ENCODE assay signal across 10 mouse cellular contexts in the genomic region with DNA sequence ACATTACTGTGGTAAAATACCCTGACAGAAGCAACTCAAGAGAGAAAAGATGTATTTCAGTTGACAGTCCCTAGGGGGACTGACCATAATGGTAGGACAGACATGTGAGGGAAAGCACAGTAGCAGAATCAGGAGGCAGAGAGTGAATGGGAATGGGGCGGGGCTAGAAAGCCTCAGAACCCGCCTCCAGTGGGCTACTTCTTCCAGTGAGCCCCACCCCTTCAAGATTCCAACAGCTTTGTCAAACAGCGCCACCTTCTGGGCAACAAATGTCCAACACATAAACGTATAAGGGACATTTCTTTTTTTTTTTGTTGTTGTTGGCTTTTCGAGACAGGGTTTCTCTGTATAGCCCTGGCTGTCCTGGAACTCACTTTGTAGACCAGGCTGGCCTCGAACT. TPM values are rescaled to one million over a fixed set of nuclear protein-coding genes. Genes with fewer than 3 reads are reported as not detected.
A peak's percentile ranks its signal among the peaks of the same experiment; 100 is the strongest.
DNase-seq lines count a peak whose midpoint lies in the region; ATAC-seq and TF ChIP-seq lines count a peak whose summit lies in the region.
"Had no signal": no experiment of that assay in that cellular context is flagged by ENCODE, and none has a peak within 500 bp of the region (broad histone marks: within the 10 kb centered on the region; RNA-seq: fewer than 3 reads in every experiment).

No protein-coding gene starts in this region.

- H3K27me3 ChIP-seq in lung, embryonic 14.5 days (ENCODE audit: insufficient read depth, low read length), result no peaks in the 10 kb centered on the region
- H3K27me3 ChIP-seq: embryonic facial prominence, embryonic 12.5 days; hindbrain, embryonic 15.5 days had no signal

- intact Hi-C loops in heart, postnatal 25 days (cut with DNase I), result no loop called here

- no peak for ATAC-seq in lung, embryonic 14.5 days (ENCODE audit: insufficient read depth)

- H3K9me3 ChIP-seq in lung, embryonic 14.5 days (ENCODE audit: low read depth, low read length), result no peaks in the 10 kb centered on the region; the same call in 1 of the 2 replicates
- H3K9me3 ChIP-seq: embryonic facial prominence, embryonic 12.5 days; hindbrain, embryonic 15.5 days had no signal

- no peaks in the 10 kb centered on the region for H3K36me3 ChIP-seq in lung, embryonic 14.5 days (ENCODE audit: insufficient read depth)
- H3K36me3 ChIP-seq: embryonic facial prominence, embryonic 12.5 days; hindbrain, embryonic 15.5 days had no signal

- H3K9ac ChIP-seq in lung, embryonic 14.5 days, result no peak overlapping the region
- H3K9ac ChIP-seq: embryonic facial prominence, embryonic 12.5 days; hindbrain, embryonic 15.5 days had no signal

- no peak overlapping the region for H3K4me2 ChIP-seq in lung, embryonic 14.5 days
- H3K4me2 ChIP-seq: embryonic facial prominence, embryonic 12.5 days; hindbrain, embryonic 15.5 days had no signal

- no peak overlapping the region for H3K27ac ChIP-seq in lung, embryonic 14.5 days (ENCODE audit: low read depth)
- H3K27ac ChIP-seq: embryonic facial prominence, embryonic 12.5 days; hindbrain, embryonic 15.5 days had no signal

- H3K4me1 ChIP-seq in lung, embryonic 14.5 days (ENCODE audit: insufficient read depth), result no peaks in the 10 kb centered on the region
- H3K4me1 ChIP-seq: embryonic facial prominence, embryonic 12.5 days; hindbrain, embryonic 15.5 days had no signal

- DNase-seq in embryo, embryonic 10 days (ENCODE audit: low spot score), result peak; percentile 42
- DNase-seq in embryo, embryonic 9.5 days (ENCODE audit: extremely low spot score), result no peak
- peak; percentile 16 for DNase-seq in urinary bladder, postnatal 14 days (ENCODE audit: low spot score)
- no peak for DNase-seq in urinary bladder, adult 18-20 months (ENCODE audit: low spot score in 2 of 2)
- DNase-seq in lung, embryonic 14.5 days, result peak; percentile 60
- DNase-seq in thymus, postnatal 25 days, result peak; percentile 26
- DNase-seq in heart, postnatal 25 days (ENCODE audit: low spot score), result no peak
- DNase-seq in right cerebral cortex, postnatal 10 days (ENCODE audit: low spot score in 2 of 2), result no peak

- H3K4me3 ChIP-seq in lung, embryonic 14.5 days (ENCODE audit: low read depth, low read length), result no peak overlapping the region
- H3K4me3 ChIP-seq: embryonic facial prominence, embryonic 12.5 days; hindbrain, embryonic 15.5 days had no signal

- 45% methylated on average over 6 of the region's 6 CpGs for whole genome bisulfite sequencing in lung, embryonic 14.5 days

- peak; percentile 53 for TF ChIP-seq CTCF in lung, embryonic 14.5 days (IDR thresholded peaks at IDR 0.05; ENCODE audit: low read depth)

RNA-seq across cellular contexts. Expression of gene Aktip, which starts 45.2 kb away (rescaled TPM):
- 60.8 and 61.7 TPM in 2 replicates for polyA plus RNA-seq in lung, embryonic 14.5 days (2014; fragmentation: Nextera tagmentation; extraction: Ambion mirVana)
- total RNA-seq in heart, postnatal 25 days (2021), result 10 to 100 TPM; 50.4 to 52.5 TPM

Comparison
In these comparisons a context has a peak if more than half of its experiments do, and no peak if none do; other contexts are left out.
1. DNase-seq: peak in embryo, embryonic 10 days (single experiment), urinary bladder, postnatal 14 days (single experiment), lung, embryonic 14.5 days (single experiment) and thymus, postnatal 25 days (single experiment); none in embryo, embryonic 9.5 days (single experiment), urinary bladder, adult 18-20 months (0 of 2), heart, postnatal 25 days (single experiment) and right cerebral cortex, postnatal 10 days (0 of 2).